Mouse (Mus musculus): Measurements from ENCODE around the gene Pgf.

Gene Pgf

DNA sequence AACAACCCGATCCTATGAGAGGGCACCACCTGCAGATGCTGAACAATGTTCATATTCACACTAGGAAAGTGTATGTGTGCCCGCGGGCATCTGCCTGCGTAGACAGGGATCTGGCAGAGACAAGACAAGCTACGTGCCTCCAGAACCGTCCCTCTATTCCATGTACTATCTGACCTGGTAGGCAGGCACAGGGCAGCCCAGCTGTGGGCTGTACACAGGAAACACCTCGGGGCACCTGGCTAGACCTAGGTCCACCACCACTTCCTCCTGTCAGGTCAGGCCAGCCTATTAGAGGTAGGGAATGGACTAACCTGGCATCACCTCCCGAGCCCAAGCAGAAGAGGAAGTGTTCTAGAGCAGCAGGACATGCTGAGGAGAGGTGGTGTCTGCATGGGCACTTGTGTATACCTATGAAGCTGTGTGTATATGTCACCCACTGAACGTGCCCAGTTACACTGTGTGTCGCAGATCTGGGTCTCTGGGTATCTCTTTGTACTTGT, at the start of gene Pgf:
Gene Pgf (minus strand): TSS at position 51 of the 500 bp plus-strand sequence.
- in situ Hi-C loops (cut with MboI, MseI) = loop anchor here in 1 of 2 experiments (5.0 to 10.0 kb wide), 2 partner anchors 110 to 567 kb away; partner anchors contain the start of genes Acyp1, Flvcr2 and Zc2hc1c

DNA sequence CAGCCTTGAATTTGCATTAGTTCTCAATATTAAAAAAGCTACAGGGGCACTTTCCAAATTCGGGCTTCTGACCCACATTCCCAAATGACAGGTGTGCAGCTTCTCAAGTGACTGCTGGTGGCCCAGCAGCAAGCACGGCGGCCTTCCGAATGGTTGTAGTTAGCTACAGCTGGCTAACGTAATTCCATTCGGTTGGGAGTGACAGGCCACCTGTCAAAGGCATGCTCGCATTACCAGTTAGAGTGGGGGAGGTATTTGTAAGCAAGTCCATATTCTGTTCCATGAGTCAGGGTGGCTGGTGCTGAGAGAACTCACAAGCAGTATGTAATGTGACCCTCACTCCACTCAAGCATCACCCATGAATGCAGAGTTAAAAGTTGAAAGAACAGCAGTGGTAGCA, 49.6 kb upstream of the Pgf start:
- in situ Hi-C loops (cut with MboI, MseI) = loop anchor here in 1 of 2 experiments (10.0 kb wide), 1 partner anchor 452 kb away; the partner anchor contains the start of genes Isca2 and Npc2

DNA sequence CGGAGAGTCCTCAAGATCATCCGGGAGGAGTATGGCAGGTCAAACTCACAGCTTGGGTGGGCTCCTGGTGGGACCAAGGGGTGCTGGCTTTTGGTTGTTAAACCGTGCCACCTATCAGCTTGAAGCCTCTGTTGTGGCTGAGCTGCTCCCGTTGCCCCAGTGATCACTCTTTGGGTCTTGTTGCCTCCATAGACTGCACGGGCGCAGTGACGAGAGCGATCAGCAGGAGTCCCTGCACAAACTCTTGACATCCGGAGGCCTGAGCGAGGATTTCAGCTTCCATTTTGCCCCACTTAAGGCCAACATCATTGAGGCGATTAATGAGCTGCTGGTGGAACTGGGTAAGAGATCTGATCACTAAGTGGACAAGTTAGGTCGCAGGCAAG, 42.3 kb upstream of the Pgf start:
- in situ Hi-C loops (cut with MboI, MseI) = loop anchor here (5.0 to 10.0 kb wide), 2 partner anchors 67 to 445 kb away; partner anchors contain the start of genes Acyp1 (in 1 of the 2), Isca2 (in 1 of the 2), Npc2 (in 1 of the 2) and Zc2hc1c (in 1 of the 2)

DNA sequence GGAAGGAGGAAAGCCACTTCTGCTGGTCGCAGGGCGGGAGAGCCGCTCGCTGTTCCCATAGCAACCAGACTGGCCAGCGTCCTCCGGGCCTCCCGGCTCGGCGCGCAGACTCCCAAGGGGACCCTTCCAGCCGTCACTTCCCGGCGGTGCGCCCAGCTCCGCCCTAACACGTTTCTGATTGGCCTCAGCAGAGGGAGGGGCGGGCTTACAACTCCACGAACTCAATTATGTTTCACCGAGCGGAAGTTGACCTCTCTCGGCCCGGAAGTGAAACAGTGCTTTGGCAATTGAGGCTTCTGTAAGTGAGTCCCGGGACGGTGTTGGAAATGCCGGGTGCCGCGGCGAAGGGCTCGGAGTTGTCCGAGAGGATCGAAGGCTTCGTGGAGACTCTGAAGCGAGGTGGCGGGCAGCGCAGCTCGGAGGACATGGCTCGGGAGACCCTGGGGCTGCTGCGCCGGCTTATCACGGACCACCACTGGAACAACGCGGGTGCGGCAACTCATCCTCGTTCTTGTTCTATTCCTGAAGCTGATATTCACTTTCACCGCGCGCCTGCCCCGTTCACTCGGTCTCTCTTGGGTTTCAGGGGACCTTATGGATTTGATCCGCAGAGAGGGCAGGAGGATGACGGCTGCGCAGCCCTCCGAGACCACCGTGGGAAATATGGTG, 41.8 kb upstream of the Pgf start, which contains the start of gene Eif2b2:
Gene Eif2b2 (plus strand): TSS at position 246 of the 669 bp plus-strand sequence.
- in situ Hi-C loops (cut with MboI, MseI) = no loop called here

DNA sequence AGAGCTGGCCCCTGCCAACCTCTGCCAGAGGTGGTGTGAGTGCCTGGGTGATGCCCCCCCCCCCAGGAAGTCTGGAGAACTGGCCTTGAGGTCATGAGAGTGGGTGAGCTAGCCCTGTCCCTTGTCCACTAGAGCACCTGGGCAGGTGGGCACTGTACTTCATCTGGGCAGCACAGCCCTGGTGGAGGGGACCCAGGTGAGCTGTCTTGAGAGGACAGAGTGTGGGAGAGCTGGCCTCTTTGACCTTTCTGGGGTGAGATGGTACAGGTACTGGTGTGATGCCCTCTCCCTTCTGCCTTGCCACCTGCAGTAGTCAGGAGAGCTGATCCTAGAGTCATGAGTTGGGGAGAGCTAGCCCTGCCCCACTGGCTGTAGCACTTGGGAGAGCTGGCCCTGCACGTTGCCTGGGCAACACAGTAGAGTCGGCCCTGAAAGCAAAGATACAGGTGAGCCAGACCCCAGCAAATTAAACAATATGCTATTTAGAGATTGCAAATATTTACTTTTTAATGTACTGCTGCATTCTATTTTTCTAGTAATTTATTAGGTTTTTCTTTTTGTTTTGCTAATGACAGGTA, 40.2 kb upstream of the Pgf start:
- in situ Hi-C loops (cut with MboI, MseI) = no loop called here

DNA sequence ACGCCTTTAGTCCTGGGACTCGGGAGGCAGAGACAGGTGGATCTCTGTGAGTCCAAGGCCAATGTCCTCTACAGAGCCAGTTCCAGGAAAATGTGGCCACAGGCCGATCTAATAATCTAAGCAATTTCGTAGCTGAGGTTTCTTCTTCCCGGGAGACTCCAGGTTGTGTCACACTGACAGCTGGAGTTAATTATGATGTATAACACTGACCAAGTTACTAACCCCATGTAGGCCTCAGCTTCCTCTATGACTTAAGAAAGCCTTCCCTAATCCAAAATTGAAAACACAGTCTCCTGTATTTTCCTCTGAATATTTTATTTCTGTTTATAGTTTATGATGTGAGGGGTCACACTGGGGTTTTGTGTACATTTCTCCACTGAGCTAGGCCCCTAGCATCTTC, 37.4 kb upstream of the Pgf start:
- in situ Hi-C loops (cut with MboI, MseI) = no loop called here

DNA sequence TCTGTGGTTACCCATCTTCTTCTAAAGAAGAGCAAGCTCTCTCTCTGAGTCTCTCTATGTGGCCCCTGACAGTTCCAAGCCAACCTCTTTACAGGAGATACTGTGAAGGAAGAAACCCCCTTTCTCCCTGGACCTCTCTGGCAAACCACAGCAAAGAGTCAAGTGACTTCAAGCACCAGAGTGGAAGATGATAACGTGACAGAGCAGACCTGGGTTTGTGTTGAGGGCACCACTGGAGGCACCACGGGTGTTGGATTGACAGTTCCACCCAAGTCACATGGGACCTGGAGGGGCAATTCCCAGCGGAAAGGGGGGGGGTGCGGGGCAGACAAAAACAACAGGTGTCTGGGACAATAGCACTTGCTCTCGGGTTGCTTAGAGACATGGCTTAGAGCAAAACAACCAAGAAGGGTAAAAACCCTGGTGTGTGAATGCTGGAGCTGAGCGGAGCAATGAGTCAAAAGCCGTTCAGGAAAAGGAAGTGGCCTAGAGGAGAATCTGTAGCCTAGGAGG, 31.2 kb upstream of the Pgf start:
- in situ Hi-C loops (cut with MboI, MseI) = no loop called here

DNA sequence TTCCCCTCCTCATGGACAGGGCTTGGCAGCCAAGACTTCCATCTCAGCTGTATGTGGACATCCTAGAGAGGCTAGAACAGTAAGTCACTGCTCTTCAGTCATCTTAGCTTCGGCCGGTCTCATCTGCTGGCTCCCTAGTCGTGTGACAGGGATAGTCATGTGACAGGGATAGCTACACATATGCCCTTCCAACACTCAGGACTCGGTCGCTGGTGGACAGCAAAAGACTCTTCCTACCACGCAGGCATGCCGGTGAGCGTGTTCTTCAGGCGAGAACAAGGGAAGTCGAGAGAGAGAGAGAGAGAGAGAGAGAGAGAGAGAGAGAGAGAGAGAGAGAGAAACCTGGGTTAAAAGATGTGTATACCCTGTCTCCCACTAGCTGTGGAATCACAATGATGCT, 27.8 kb upstream of the Pgf start:
- in situ Hi-C loops (cut with MboI, MseI) = no loop called here

DNA sequence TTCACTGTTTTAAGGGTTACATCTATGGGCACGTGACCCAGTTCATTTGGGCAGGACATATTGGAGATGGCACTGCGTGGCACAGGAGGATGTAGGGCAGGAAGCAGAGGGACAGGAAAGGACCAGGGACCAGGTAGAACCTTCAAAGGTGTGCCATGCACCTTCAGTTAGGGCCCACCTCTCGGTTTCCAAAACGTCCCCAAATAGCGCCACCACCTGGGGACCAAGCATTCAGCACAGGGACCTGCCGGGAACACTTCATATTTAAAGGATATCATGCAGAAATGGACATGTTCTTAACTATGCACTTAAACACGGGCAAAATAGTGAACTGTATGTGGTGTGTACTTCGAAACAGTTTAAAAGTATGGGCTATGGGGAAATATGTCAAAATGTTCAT, 26.5 kb upstream of the Pgf start:
- in situ Hi-C loops (cut with MboI, MseI) = no loop called here

DNA sequence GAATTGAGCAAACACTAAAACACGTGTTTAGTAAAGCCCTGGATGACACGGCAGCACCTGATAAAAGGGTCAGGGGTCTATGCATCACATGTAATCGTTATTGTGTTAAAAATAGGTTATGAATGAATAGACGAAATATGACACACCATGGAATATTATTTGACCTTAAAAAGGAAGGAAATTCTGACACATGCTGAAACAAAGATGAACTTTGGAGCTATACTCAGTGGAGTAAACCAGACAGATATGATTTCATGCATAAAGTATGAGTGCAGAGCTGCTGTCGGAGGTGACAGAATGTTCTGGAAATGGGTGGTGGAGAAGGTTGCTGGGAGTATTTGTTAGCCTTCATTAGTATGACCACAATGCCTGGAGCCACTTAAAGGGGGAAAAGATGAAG, 26.1 kb upstream of the Pgf start:
- in situ Hi-C loops (cut with MboI, MseI) = no loop called here

DNA sequence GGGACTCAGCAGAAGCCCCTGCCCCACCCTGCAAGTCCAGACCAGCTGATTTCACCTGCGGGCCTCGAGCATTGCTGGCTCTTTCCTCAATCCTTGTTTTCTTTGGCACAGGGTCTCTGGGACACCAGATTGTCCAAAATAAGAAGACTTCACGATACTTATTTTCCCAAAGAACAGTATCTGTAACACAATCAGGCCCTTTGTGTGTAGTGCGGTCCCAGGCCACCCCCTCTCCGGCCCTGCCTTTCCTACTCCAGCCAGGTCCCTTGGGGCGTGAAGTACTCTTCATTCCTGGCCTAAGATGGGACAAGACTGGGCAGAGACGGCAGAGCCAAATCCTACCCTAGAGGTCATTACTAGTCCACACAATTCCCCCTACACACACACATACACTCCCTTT, 24.6 kb upstream of the Pgf start:
- in situ Hi-C loops (cut with MboI, MseI) = no loop called here

DNA sequence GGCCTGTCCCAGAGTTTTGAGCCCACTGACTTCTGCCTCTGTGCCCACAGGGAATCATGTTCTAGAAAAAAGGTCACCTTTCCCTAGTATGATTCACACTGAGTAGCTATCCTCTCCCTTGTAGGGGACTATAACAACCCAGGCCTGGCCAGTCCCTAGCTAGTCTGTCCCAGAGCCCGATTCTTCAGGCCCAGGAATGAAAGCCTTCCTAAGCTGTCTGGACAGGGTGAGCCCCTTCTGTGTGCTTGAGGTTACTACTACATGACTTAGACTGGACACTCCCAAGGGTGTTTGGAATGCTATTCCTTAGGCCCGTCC, 24.2 kb upstream of the Pgf start:
- in situ Hi-C loops (cut with MboI, MseI) = no loop called here

DNA sequence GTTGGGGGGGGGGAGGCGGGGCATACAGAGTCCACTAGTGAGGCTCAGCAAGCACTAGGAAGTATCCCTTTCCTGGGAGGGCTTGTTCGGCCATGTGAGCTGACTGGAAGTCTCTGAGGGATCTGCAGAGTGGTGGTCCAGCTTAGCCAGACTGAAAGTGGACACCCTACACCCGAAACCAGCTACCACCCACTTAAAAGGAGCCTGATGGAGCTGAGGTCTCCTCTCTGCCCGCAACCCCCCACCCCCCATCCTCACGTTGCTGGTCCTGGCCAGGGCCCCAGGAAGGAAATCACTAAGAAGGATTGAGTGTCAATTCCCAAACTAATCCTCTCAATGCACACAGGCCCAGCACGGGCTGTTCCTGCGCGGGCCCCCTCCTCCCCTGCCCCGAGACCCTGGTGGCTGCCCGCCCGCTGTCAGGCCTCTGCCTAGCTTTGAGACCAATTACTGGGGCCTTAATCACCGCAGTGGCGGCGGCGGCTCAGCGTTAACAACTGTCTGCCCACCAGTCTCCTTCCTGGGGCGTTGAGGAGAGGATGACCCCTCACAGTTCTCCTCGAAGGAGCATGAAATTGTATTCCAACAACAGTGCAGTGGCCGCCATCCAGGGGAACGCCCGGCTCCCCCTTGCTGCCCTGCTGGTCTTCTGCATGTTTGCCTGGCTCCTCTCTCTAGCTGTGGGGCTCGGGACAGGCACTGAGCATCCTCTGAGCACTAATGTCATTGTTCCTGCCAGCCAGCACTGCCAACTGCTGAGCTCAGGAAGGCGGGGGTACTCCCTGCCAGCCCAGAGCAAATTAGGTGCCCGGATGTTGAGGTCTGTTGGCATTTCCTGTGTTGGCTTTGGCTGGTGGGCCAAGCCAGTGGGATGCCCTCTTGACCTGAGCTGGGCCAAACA, 23.6 kb upstream of the Pgf start:
- in situ Hi-C loops (cut with MboI, MseI) = no loop called here

DNA sequence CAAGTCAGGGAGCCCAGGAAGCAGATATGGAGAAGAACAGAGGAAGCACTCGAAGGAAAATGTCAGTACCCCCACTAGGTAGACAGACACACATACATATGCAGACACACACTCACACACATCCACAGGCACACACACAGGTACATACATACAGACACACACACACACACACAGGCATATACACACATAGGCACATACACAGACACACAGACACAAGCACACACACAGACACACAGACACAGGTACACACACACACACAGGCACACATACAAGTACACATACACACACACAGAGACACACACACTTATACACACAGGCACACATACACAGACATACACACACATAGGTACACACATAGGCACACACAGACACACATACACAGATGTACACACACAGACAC, 22.4 kb upstream of the Pgf start:
- in situ Hi-C loops (cut with MboI, MseI) = loop anchor here in 1 of 2 experiments (10.0 kb wide), 1 partner anchor 1515 kb away; no protein-coding TSS in a partner anchor

DNA sequence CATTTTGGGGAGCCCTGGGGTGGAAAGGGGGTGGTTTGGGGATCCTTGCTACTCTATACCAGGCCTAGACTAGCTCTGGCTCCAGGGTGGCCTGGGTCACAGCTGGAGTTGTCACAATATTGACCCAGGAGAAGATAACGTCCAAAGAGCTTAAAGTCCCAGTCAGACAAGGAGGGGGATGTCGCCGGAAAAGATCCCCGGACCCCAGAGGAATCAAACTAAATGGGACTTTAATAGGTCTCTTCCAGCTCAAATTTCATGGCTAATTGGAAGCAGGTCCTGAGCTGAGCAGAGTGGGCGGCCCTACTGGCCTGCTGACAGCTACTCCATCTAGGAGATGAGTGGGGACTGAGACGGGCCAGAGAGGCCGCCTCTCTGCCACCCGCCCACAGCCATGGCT, 20.3 kb upstream of the Pgf start:
- in situ Hi-C loops (cut with MboI, MseI) = loop anchor here in 1 of 2 experiments (10.0 kb wide), 1 partner anchor 1517 kb away; no protein-coding TSS in a partner anchor

DNA sequence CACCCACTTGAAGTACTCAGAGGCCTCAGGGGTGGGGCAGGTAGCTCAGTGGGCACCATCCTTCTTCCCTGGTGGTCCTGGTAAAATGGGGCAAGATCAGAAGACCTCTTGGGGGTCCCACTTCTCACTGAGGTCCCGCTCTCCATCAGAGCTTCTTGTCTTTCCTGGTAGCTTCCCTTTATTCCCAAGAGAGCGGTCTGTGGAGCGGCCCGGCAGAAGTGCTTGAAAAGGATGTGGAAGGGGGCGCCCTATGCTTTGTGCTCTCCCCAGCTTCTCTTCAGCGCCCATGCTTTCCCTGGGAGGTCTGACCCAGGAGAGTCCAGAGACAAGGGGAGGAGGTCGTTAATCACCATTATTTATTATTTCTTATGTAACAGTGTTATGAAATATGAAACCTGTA, 19.8 kb upstream of the Pgf start:
- in situ Hi-C loops (cut with MboI, MseI) = loop anchor here in 1 of 2 experiments (10.0 kb wide), 1 partner anchor 1517 kb away; no protein-coding TSS in a partner anchor

DNA sequence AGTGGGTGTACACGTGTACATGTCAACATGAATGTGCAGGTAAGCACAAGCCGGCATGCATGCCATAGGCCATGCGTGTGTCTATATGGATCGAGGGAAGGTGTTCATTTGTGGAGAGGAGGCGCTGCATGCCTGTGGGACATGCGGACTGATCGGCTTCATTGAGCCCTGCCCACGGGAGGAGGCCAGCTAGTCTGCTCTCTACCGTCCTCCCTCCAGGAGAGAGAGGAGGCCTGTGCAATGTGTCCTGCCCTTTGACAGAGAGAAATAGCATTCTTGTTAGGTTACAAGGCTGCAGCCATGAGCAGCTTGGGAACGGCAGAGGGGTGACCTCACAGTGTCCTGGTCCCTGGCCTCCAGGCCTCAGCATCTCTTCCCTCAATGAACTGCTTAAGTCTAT, 18.6 kb upstream of the Pgf start:
- in situ Hi-C loops (cut with MboI, MseI) = loop anchor here in 1 of 2 experiments (10.0 kb wide), 1 partner anchor 1519 kb away; no protein-coding TSS in a partner anchor

DNA sequence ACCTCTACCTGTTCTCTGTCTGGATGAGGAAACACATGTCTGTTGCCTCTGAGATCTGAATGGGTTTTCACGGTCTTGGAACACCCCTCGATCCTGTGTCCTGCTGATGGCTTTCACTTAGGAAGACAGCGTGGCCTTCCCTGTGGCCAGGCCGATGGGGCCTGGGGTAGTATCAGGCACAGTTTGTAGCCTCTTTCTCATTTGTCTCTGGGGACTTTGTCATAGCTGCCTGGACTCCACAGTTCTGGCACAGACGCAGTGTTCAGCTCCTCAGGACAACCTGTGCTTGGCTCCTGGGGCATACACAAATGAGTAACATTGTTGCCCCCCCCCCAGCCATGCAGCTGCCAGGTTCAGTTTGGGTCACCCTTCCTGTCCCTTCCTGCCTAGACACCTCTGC, 17.5 kb upstream of the Pgf start:
- in situ Hi-C loops (cut with MboI, MseI) = loop anchor here in 1 of 2 experiments (10.0 kb wide), 1 partner anchor 1520 kb away; no protein-coding TSS in a partner anchor

DNA sequence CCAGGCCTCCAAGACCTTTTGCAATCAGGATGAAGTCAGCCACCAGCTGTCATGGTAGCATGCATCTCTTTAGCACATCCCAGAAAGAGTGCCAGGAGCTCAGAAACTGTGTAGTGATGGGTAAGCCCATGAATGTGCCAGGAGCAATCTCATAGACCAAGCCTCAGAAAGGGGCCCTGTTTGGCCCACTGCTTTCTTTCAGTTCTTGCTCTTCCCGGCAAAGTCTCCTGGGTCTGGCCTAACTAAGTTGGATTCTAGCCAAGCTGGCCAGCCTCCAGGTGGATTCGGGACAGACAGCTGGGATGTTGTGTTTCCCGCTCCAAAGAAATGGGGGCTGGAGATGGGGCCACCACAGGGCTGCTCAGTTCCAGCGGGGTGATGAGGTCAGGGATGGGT, 17.0 kb upstream of the Pgf start:
- in situ Hi-C loops (cut with MboI, MseI) = loop anchor here in 1 of 2 experiments (10.0 kb wide), 1 partner anchor 1520 kb away; no protein-coding TSS in a partner anchor

DNA sequence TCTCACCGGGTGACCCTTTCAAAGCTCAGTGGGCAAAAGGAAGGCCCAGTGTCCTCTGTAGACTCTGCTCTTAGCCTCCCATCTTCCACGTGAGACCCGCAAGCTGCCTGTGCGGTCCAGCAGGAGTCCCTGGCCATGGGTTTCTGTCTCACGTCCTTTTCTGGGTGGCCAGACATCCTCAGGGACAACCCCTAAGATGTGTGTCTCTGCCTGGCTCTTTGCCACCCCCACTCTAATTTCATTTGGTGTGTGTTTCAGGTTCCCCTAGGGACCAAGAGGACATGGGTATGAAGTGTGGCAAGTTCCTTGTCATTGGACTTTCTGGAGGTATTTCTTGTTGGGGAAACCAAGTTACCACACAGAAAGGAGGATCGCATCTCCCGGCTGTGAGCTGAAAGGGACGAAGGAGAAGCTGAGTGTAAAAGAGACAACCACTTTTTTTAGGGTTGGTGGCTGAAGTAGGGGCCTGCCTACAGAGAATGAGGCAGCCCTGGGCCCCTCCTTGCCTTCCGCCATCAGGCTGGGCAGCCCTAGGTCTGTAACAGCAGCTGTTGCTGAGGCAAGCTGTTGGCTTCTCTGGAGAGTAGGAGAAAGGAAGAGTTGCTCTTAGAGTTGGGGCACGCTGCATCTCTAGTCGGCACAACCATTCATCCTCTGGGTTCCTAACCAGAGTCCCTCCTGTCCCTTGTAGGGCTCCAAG, 16.5 kb upstream of the Pgf start:
- in situ Hi-C loops (cut with MboI, MseI) = loop anchor here in 1 of 2 experiments (10.0 kb wide), 1 partner anchor 1521 kb away; no protein-coding TSS in a partner anchor

DNA sequence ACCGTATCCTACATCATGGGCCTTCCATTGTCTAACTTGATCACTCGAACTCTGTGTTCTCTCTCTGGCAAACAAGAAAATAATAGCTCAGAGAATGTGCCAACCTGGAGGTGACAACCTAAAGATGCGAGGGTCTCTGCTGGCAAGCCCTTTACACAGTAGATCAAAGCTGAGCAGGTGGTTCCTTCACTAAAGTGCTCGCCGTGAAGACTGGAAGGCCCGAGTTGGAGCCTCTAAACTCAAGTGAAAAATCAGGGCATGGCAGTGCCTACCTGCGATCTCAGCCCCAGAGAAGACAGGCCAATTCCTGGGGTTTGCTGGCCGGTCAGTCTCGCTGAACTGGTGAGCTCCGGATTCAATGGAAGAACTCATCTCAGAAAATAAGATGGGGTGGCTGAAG, 15.6 kb upstream of the Pgf start:
- in situ Hi-C loops (cut with MboI, MseI) = loop anchor here in 1 of 2 experiments (10.0 kb wide), 1 partner anchor 1522 kb away; no protein-coding TSS in a partner anchor

Measured in T-helper 17 cell (primary cell).